Mouse (Mus musculus): ENCODE results near the gene Amy2a3. TPM values are rescaled to one million over a fixed set of nuclear protein-coding genes. Genes with fewer than 3 reads are reported as not detected.
"Not testable (repeated sequence)": the region's sequence is repeated elsewhere in the genome, so short reads cannot be mapped to it uniquely, and the experiment has no call there.

Gene Amy2a3
- polyA plus RNA-seq (2012; rRNA removed), result 0.81 and 252 TPM in 2 replicates

- H3K4me3 ChIP-seq (ENCODE audit: low read depth, low read length), result not testable (repeated sequence)
- WGBS, result no CpG with 5 or more reads among the region's 4 CpGs
Measured at GRCm38 (mm10) chr3:113323952-113324351, at the start of gene Amy2a3. Amy2a3 (minus strand) TSS chr3:113324052.

GRCm38 (mm10) chr3:113356558-113356957 lies 32.7 kb upstream of the Amy2a3 start, which contains the start of gene Amy2a2:
Amy2a2 (minus strand) TSS chr3:113356658.
- H3K27ac ChIP-seq (ENCODE audit: insufficient read depth, low read depth, low read length); H3K27me3 ChIP-seq (ENCODE audit: control insufficient read depth, insufficient read depth, low read length); H3K4me3 ChIP-seq (ENCODE audit: low read depth, low read length); H3K4me1 ChIP-seq (ENCODE audit: control insufficient read depth, insufficient read depth, insufficient read length, low read length); H3K36me3 ChIP-seq (ENCODE audit: control insufficient read depth, insufficient read depth, low read length): not testable (repeated sequence)
- no CpG with 5 or more reads among the region's 4 CpGs for WGBS

More at GRCm38 (mm10) chr3:113323952-113324351, at the start of gene Amy2a3:
- not testable (repeated sequence) for H3K4me1 ChIP-seq (ENCODE audit: control insufficient read depth, insufficient read depth, insufficient read length, low read length); H3K27me3 ChIP-seq (ENCODE audit: control insufficient read depth, insufficient read depth, low read length); H3K36me3 ChIP-seq (ENCODE audit: control insufficient read depth, insufficient read depth, low read length); H3K27ac ChIP-seq (ENCODE audit: insufficient read depth, low read depth, low read length)

- not testable (repeated sequence) for H3K4me1 ChIP-seq (ENCODE audit: control insufficient read depth, insufficient read depth, insufficient read length, low read length); H3K4me3 ChIP-seq (ENCODE audit: low read depth, low read length); H3K27ac ChIP-seq (ENCODE audit: insufficient read depth, low read depth, low read length); H3K36me3 ChIP-seq (ENCODE audit: control insufficient read depth, insufficient read depth, low read length); H3K27me3 ChIP-seq (ENCODE audit: control insufficient read depth, insufficient read depth, low read length)
Measured at GRCm38 (mm10) chr3:113345484-113345883, 21.6 kb upstream of the Amy2a3 start.

- H3K4me1 ChIP-seq (ENCODE audit: control insufficient read depth, insufficient read depth, insufficient read length, low read length); H3K36me3 ChIP-seq (ENCODE audit: control insufficient read depth, insufficient read depth, low read length); H3K27ac ChIP-seq (ENCODE audit: insufficient read depth, low read depth, low read length); H3K27me3 ChIP-seq (ENCODE audit: control insufficient read depth, insufficient read depth, low read length); H3K4me3 ChIP-seq (ENCODE audit: low read depth, low read length): not testable (repeated sequence)
- WGBS, result no CpG with 5 or more reads among the region's 3 CpGs
Measured at GRCm38 (mm10) chr3:113312937-113313336, 10.9 kb downstream of the Amy2a3 start.

GRCm38 (mm10) chr3:113291349-113291748 lies 32.5 kb downstream of the Amy2a3 start, which contains the start of gene Amy2a4:
Amy2a4 (minus strand) TSS chr3:113291449.
- WGBS, result no CpG with 5 or more reads among the region's 4 CpGs
- not testable (repeated sequence) for H3K27me3 ChIP-seq (ENCODE audit: control insufficient read depth, insufficient read depth, low read length); H3K4me1 ChIP-seq (ENCODE audit: control insufficient read depth, insufficient read depth, insufficient read length, low read length); H3K27ac ChIP-seq (ENCODE audit: insufficient read depth, low read depth, low read length); H3K4me3 ChIP-seq (ENCODE audit: low read depth, low read length); H3K36me3 ChIP-seq (ENCODE audit: control insufficient read depth, insufficient read depth, low read length)

GRCm38 (mm10) chr3:113280285-113280684 lies 43.6 kb downstream of the Amy2a3 start:
- not testable (repeated sequence) for H3K36me3 ChIP-seq (ENCODE audit: control insufficient read depth, insufficient read depth, low read length); H3K27me3 ChIP-seq (ENCODE audit: control insufficient read depth, insufficient read depth, low read length)

GRCm38 (mm10) chr3:113279586-113279985 lies 44.3 kb downstream of the Amy2a3 start:
- H3K4me1 ChIP-seq (ENCODE audit: control insufficient read depth, insufficient read depth, insufficient read length, low read length); H3K27me3 ChIP-seq (ENCODE audit: control insufficient read depth, insufficient read depth, low read length); H3K36me3 ChIP-seq (ENCODE audit: control insufficient read depth, insufficient read depth, low read length); H3K27ac ChIP-seq (ENCODE audit: insufficient read depth, low read depth, low read length); H3K4me3 ChIP-seq (ENCODE audit: low read depth, low read length): not testable (repeated sequence)

More at GRCm38 (mm10) chr3:113280285-113280684, 43.6 kb downstream of the Amy2a3 start:
- not testable (repeated sequence) for H3K4me3 ChIP-seq (ENCODE audit: low read depth, low read length); H3K27ac ChIP-seq (ENCODE audit: insufficient read depth, low read depth, low read length); H3K4me1 ChIP-seq (ENCODE audit: control insufficient read depth, insufficient read depth, insufficient read length, low read length)

Other genes starting within 250 kb of the Amy2a3 start
- gene Amy2a5, start 65.2 kb downstream of the Amy2a3 start, polyA plus RNA-seq (2012; rRNA removed), result 233 TPM in 1 of 2 replicates, not detected in the other
- 0.81 and 252 TPM in 2 replicates for gene Amy2a4, start 32.6 kb downstream of the Amy2a3 start, polyA plus RNA-seq (2012; rRNA removed)
- gene Amy2a2, start 32.6 kb upstream of the Amy2a3 start, polyA plus RNA-seq (2012; rRNA removed), result 0.81 and 252 TPM in 2 replicates
- gene Amy2a1, start 208.4 kb upstream of the Amy2a3 start, polyA plus RNA-seq (2012; rRNA removed), result 2.8 and 3,185 TPM in 2 replicates

Data from small intestine, adult 2 months (tissue).